Mouse (Mus musculus) gastrocnemius, adult 8-10 months (tissue): ENCODE data around the gene Hist1h2bm. TPM values are rescaled to one million over a fixed set of nuclear protein-coding genes. Genes with fewer than 3 reads are reported as not detected.
"Not testable (repeated sequence)": the region's sequence is repeated elsewhere in the genome, so short reads cannot be mapped to it uniquely, and the experiment has no call there.

Experiments
- DNase-seq, 2 experiments: peaks; one replicate each; pipeline ENCODE4 v3.0.0; 2022; ENCODE audit warnings: low spot score in 2 of 2
- total RNA-seq, 4 experiments: library from RNA; stranded (reverse); gene quantifications; 2 replicates each; pipeline ENCODE4 v1.2.4; 2022

The Hist1h2bm gene
- total RNA-seq, 4 experiments from 2014 or later, result not detected

DNA sequence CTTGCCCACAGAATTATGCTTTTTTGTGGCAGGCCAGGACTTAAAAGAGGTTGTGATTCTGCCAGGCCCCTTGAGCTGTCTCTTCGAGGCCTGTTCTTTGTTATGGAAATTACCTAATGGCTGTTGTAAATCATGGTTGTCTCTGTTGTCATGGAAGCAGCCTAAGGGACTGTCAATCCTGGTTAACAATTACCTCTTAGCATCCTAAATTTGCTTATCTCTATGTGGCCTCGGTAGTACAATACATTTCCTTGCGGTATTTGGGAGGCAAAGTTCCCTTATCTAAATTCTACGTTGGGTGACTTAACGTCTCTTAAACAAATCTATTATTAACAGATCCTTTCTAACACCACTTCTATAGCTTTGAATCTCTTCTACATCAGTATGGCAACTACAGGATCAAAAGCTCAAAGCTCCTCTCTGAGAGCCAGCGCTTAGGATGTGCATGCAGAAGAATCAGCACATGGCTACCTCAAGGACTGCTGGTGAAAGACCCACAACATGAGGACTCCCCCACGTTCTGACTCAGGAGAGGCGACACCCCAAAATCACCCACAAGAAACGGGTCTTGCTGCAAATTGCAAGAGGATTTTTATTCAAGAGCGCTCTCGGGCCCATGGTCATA is 6.2 kb downstream of the Hist1h2bm start:
- DNase-seq, result no peak

DNA sequence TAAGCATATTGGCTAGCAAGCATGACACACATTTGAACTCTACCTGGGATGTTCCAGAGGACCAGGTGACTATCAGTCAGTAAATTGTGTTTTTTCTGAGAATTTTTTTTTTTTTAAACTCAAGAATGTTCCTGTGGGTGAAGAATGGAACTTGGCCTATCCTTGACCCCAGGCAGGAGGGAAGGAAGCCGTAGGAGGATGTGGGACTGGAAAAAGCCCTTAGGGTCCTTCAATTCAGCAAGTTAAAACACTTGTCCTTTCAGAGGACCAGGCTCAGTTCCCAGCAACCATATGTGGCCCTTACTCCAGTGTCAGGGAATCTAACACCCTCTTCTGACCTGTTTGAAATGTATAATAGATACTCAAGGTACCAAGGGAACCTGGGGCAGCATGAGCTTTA is 7.7 kb downstream of the Hist1h2bm start:
- no peak for DNase-seq

DNA sequence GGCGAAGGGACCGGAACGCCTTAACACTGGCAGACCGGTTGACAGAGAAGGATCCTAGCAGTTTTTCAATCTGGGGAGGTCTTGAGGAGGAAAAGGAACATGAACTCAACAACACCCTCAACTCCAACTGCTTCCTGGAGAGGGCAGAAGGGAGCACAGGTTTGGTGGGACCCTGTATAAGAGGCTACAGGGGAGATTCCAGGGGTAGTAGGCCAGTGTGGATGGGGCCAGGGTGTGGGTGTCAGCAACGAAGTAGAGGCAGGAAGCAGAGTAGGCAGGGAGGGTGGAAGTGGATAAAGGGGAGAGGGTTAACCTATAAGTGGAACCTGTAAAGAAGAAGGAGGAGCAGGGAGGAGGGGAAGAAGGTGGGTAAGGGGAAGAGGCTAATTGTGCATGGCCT is 11.6 kb downstream of the Hist1h2bm start:
- DNase-seq, result no peak

DNA sequence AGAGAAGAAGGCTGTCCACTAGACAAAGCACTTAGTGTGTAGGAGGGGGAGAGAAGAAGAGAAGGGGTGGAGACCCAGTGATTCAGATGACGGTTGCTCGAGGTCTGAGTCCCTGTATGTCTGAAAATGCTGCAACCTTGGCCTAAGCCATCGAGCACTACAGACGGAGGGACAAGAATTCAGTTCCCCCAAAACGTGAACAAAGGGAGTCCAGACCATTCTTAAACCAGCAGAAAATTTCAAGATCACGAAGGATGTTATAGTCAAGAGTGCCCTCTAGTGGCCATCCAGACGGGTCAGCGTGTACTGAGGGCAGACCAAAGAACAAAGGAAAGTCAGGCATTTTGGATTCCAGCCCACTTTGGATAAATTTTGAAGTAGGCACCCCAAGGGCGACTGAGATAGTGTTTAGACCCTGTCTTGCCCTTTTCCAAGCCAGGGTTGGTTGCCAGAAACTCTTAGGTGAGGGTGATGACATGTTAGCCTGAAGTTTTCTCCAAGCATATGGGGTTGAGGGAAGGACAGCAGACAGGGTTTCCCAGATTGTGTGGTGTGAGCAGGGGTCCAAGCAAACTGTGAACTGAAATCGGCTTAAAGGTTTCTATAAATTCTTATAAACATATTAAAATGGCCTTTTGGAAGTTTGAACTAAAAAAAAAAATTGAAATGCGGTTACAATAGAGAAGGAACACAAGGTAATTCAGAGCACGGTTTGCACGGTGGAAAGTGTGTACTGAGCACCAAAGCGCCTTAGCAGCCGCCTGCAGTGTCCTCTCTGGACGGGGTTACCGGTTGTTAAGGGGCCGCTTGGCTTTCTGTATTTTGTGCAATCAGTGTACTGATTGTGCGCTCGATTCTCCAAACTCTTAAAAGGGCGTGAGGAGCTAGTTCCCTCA is 12.4 kb downstream of the Hist1h2bm start:
- DNase-seq, result peak in 1 of 2 experiments; percentile 39

DNA sequence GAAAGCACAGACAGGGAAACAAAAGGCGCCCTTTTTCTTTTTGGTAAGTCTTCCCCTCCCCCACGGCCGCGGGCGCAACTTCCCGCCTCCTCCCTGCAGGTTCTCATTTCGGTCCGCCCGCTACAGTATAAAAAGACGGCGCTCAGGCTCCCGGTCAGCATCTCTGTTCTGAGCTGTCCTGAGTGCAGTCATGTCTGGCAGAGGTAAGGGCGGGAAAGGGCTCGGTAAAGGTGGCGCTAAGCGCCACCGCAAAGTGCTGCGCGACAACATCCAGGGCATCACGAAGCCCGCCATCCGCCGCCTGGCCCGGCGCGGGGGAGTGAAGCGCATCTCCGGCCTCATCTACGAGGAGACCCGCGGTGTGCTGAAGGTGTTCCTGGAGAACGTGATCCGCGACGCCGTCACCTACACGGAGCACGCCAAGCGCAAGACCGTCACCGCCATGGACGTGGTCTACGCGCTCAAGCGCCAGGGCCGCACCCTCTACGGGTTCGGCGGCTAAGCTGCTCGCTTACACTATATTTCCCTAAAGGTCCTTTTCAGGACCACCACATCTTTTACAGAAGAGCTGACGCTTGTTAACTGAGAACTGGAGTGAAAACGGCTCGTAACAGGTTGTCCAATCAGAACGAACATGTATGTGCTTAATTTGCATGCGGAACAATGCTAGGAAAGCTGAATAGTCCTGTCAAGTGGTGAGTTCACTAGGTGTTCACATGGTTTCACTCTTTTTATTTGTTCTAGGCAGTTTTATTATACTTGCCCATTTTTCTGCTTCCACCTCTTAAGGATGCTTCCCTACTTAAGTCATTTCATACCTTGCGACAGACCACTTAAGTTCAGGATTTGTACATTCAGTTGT is 13.3 kb downstream of the Hist1h2bm start, which contains the start of gene Hist1h4j:
Gene Hist1h4j, plus strand, starts transcription at position 159 of the 862 bp plus-strand sequence.
- DNase-seq, result not testable (repeated sequence)

DNA sequence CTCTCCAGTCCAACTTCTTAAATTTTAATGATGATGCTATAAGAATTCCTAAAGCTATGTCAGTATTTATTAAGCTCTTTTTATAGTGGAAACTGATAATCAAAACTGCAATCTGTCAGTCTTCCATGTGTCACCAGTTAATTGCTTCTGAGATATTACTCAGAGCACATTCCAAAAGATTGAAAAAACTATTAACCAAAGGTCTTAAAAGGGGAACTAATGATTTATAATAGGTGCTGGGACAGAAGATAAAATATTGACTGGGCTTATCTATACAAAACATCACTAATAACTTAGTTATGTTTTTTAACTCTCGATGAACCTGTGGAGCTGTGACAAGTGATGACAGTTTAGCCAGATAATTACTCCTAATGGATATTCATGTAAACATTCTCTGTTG is 23.2 kb downstream of the Hist1h2bm start:
- no peak for DNase-seq

DNA sequence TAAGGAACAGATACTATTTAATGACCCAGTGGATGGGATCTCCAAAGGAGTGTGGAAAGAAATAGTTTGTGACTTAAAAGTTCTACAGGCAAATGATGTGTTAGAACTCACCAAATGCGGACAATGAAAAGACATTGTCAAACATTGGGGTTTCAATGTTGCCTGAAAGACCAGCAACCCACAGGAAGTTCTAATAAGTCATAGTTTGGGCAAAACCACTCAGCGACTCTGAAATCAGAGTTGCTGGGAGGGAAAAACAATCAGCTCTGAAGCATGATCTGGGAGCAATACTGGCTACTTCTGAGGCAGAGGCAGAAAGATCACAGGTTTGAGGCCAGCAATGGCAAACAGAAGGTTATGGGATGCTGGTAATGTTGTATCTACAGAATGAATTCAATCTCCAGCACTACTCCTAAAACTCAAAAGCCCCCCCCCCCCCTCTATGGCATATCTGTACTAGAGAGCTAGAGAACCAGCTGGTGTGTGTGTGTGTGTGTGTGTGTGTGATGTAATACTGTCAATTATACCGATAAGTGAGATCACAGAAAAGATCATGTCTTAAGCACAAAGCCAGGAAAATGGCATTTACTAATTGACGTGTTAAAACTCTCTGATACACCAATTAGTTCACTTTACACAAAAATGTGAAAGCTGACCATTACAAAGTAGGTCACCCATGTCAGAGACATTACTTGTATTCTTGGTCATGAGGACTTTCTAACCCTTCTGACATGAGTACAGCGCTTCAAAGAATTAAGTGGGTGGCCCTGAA is 27.7 kb downstream of the Hist1h2bm start:
- no peak for DNase-seq

DNA sequence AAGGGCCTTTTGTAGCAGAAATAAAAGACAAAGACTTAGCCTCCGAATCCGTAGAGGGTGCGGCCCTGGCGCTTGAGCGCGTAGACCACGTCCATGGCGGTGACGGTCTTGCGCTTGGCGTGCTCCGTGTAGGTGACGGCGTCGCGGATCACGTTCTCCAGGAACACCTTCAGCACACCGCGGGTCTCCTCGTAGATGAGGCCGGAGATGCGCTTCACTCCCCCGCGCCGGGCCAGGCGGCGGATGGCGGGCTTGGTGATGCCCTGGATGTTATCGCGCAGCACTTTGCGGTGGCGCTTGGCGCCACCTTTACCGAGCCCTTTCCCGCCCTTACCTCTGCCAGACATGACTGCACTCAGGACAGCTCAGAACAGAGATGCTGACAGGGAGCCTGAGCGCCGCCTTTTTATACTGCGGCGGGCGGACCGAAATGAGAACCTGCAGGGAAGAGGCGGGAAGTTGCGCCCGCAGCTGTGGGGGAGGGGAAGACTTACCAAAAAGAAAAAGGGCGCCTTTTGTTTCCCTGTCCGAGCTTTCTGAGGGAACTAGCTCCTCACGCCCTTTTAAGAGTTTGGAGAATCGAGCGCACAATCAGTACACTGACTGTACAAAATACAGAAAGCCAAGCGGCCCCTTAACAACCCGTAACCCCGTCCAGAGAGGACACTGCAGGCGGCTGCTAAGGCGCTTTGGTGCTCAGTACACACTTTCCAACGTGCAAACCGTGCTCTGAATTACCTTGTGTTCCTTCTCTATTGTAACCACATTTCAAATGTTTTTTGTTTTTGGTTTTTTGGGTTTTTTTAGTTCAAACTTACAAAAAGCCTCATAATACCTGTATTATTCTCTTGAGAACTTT is 28.5 kb downstream of the Hist1h2bm start, which contains the start of gene Hist1h4k:
Gene Hist1h4k, minus strand, starts transcription at position 347 of the 859 bp plus-strand sequence.
- DNase-seq, result peak; percentile 17 to 31

DNA sequence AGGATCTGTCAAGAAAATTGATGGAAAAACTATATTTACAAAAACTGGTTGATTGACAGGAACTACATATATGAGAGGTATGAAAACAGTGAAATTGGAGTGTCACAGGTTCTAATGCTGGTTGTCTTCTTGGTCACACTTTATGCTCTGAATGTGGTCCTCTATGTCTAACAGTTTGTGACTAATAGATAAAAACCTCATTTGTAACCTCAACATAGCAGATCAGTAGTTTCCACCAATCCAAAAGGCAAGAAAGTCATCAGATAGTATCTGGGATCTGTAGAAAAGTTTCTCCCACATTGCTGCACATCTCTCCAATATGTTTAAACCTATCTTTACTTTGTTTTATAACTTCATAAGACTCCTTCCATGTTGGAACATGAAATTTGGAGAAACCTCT is 29.6 kb downstream of the Hist1h2bm start:
- no peak for DNase-seq

DNA sequence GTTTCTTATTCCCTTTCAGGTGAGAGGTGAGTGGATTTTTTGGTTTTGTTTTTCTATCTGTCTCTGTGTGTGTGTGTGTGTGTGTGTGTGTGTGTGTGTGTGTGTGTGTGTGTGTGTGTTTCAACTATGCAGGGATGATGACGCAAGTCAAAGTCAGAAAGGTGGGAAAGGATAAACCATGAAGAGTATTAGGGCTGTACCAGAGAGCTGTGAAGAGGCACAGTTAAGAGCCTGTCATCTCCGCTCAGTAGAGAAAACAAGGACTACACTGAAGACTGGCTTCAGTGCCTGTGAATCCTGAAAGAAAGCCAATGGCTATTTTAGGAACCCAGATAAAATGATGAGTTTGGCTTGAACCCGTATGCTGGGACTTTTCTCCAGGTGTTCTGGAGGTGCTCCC is 30.0 kb downstream of the Hist1h2bm start:
- DNase-seq, result no peak

DNA sequence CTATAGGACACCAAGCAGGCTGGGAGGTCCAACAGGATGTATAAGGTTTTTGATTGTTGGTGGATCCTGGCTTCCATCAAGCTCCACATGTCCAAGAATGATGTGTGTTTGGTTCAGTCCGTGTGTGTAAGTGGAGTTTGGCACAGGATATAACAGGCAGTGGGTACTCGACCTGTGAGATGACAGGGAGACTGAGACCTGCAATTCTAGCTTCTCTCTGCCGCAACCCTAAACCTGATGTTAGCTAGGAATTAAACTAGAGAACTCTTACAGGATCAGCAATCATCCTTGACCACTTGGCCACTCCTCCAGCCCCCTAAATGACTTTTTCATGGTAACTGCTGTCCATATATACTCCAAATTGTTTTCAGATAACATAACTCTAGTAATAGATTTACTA is 30.5 kb downstream of the Hist1h2bm start:
- no peak for DNase-seq

DNA sequence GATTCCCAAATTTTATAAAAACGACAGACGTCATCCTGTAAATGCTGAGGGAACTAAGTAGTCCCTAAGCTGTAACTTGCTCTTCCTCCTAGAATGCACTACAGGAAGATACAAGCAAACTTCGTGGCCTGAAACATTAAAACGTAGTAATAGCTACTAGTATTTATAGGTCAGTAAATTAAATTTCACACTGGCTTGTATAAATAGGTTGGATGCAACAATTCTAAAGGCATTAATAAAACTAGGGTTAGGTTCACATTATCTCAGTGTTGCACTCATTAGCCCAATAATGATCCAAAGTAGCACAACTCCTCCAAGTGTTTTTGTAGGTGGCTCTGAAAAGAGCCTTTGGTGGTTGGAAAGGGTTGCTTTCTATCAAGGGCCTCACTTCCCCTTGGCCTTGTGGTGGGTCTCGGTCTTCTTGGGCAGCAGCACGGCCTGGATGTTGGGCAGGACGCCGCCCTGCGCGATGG is 31.2 kb downstream of the Hist1h2bm start:
- DNase-seq, result no peak

DNA sequence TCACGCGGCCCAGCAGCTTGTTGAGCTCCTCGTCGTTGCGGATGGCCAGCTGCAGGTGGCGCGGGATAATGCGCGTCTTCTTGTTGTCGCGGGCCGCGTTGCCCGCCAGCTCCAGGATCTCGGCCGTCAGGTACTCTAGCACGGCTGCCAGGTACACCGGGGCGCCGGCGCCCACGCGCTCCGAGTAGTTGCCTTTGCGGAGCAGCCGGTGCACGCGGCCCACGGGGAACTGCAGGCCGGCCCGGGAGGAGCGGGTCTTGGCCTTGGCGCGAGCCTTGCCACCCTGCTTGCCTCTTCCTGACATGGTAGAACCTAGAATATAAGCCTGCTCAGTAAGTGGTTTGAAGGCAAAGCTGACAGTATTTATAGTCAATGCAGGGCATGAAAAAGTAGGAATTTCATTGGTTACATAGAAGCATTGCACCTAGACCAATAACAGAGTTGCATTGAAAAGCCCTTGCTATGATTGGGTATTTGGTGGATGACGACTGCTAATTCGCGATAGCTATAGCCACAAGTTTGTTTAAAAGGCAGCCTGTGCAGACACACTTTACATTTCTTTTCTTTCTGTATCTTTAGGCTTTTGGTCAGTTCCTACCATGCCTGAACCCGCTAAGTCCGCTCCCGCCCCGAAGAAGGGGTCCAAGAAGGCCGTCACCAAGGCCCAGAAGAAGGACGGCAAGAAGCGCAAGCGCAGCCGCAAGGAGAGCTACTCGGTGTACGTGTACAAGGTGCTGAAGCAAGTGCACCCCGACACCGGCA is 31.9 kb downstream of the Hist1h2bm start, which contains the start of the genes Hist1h2ak and Hist1h2bn:
Gene Hist1h2ak, minus strand, starts transcription at position 304 of the 762 bp plus-strand sequence.
Gene Hist1h2bn, plus strand, starts transcription at position 600 of the 762 bp plus-strand sequence.
- DNase-seq, result not testable (repeated sequence)

DNA sequence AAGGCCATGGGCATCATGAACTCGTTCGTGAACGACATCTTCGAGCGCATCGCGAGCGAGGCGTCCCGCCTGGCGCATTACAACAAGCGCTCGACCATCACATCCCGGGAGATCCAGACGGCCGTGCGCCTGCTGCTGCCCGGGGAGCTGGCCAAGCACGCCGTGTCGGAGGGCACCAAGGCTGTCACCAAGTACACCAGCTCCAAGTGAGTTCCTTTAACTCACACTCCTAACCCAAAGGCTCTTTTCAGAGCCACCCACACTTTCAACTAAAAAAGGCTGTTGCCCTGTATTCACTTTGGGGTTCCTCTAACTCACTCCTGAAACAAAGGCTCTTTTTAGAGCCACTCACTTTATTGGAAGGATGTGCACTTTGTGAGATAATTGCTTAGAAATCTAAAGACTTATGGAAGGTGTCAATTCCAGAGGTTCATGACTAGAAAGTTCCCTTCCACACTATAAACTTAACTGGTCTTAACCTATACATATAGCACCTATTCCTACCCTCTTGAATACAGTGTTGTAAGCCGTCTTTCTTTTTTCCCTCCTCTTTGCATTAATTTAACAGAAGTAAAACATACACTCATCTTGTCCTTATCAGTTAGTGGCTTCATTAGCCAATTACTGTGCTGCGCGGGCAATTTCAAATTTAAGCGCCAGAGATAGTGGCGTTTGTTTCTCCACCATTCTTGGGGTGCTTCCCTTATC is 32.6 kb downstream of the Hist1h2bm start:
- not testable (repeated sequence) for DNase-seq

DNA sequence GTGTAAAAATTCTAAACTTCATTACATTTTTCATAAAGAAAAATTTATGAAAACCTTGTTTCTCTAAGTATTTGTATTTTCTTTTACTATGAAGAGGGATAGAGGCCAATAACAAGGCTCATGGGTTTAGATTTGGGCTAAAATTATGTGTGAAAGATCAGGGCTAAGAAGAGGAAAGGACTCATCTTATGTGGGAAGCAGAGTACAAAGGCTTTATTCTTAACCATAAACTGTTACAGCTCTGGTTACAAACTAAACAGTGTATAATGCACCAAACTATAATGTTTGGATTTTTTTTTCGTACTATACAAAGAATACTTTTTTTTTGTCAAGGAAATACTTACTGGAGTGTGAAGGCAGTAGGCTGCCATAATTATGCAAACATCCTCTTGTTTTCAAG is 33.9 kb downstream of the Hist1h2bm start:
- DNase-seq, result no peak
